Mouse (Mus musculus): ENCODE data around the gene Apc2. TPM values are rescaled to one million over a fixed set of nuclear protein-coding genes. Genes with fewer than 3 reads are reported as not detected.
"Not testable (repeated sequence)": the region's sequence is repeated elsewhere in the genome, so short reads cannot be mapped to it uniquely, and the experiment has no call there.

Gene Apc2
- polyA plus RNA-seq, 2 experiments from 2014 or later, result 0.82 TPM; not detected in 1

DNA sequence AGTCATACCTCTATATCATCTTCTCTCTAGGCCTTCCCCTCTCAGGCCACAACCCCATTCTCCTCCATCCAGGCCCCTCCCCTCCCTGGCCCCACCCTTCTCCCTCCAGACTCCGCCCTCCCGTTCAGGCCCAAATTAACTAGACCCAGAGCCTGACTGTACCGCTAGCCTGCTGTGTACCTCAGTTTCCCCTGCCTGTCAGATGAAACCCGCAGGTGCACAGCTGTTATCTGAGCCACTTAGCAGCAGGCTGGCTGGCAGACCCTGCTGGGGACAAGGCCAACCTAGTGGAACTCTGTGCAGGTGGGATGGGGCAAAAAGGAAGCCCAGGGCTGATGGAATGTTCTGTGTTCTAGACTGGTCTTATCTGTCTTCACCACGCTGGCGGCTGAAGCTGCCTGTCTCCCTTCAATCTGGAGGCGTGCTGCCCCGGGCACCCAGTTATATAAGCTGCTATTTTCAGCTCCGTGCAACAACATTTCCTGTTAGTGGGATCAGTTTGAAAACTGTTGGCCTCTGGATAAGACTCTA is 48.4 kb downstream of the Apc2 start:
- ATAC-seq, result no peak

DNA sequence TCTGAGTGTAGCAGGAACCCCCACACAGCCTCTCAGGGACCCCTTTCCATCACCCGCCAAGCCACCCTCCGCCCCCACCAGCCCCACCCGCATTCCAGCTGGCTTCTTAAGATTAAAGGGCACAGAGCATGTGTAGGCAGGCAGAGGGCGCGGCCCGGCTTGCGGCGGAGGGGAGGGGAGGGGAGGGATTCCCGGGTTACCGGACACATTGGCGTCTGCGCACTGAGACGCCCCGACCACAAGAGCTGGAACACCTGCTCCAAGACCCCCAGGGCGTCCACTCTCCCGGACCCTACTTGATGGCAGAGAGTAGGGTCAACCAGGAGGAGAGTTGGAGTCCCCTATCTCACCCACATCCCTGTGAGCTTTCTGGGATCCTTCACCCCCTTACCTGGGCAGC is 49.3 kb downstream of the Apc2 start:
- no peak for ATAC-seq

DNA sequence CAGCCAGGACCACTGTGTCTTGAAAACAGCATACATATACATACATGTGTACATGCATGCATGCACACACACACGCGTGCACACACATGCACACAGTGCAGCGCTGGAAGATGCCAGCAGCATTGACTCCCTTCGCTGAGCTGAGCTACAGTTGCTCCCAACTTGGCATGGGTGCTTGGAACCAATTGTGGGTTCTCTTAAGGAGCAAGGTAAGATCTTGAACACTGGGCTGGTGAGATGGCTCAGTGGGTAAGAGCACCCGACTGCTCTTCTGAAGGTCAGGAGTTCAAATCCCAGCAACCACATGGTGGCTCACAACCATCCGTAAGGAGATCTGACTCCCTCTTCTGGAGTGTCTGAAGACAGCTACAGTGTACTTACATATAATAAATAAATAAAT is 50.2 kb downstream of the Apc2 start:
- not testable (repeated sequence) for ATAC-seq

DNA sequence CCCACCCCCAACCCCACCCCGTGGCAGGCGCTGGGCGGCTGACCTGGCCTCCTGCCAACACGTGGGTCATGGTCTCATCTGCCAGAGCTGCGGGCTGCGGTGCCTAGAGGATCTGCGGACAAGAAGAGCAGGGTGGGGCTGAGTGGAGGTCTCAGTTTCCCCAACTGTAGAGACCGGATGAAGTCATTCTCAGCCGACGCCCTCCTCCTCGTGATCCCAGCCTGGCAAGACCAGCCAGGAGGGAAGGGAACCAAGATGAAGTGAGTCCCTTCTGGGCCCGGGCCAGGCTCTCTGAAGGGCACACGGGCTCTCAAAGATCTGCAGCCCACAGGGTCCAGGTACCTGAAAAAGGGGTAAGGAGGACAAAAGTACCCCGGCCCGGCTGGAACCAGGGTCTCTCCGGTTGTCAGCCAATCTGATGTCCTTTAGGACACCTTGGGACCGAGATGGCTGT is 51.8 kb downstream of the Apc2 start:
- no peak for ATAC-seq

DNA sequence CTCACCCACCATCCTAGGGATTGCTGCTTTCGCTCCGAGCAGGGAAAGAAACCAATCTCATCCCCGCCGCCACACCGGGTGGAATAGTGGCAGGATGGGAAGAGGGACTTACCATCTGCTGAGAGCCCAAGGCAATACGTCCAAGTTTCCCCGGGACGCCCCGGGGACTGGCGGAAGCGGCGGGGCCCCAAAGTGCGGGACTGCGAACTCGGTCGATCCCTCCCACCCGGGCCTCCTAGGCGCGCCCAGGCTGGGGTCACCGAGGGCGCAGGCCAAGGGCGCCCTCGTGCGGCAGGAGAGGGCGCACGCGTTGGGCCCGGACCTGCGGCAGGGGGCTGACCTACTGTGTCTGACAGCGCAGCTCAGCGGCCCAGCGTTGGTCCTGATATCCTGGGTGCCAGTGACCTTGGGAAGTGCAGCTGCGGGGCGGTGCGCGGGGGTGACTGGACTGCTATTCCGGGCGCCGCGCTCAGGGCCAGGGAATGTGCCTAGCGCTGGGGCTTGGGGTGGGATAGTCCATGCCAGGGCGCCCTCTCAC is 52.5 kb downstream of the Apc2 start, which contains the start of gene Adamtsl5:
Adamtsl5 (minus strand) TSS at position 169 of the 538 bp plus-strand sequence.
- peak; percentile 60 for ATAC-seq

DNA sequence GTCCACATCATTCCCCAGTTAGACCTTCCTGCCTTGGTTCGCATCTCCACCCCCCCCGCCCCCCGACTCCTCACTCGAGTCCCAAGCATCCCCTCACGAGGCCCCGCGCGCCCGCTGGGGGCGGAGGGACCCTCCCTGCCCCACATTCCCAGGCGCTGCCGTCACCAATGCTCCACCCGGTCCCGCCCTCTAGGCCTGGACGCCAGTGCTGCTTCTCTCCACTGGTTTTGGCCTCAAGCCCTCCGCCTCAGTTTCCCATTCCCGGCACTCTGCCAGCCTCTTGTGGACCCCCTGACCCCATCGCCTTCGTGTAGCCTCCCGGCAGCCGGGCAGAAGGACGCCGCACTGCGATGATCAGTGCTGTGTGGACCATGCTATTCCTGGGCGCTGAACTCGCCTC is 53.2 kb downstream of the Apc2 start:
- no peak for ATAC-seq

DNA sequence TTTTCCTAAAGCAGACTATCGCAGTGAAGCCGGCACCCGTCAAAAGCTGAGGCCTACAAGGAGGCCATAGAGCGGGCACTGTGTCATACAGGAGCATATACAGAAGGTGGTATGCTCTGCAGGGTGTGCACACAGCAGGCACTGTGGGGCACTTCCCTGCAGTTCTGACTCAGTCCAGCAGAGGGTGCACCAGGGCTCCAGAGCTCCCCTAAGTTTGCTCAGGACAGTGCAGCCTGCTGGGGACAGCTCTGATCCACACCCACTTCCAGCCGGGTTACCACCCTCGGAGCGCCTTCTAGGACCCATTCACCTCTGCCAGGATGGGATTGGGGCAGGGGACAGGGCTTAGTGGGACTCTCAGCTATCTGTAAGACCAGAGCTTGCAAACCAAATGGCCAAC is 54.5 kb downstream of the Apc2 start:
- peak; percentile 69 for ATAC-seq

DNA sequence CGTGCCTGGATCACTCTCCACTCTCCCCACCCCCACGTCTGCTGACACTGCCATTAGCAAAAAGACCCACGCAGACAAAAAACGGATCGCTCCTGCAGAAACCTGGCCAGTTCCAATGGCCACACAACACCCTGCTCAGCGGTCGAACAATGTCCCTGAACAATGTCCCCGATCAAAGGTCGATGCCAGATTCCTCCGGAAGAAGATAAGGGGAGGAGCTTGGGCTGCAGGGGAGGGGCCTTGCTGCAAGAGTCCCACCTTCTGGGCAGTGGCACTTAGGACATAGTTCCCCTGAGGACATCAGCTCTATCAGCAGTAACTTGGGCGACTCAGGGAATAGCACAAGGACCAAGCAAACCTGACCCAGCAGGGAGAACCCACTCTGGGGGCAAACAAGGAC is 56.1 kb downstream of the Apc2 start:
- no peak for ATAC-seq

DNA sequence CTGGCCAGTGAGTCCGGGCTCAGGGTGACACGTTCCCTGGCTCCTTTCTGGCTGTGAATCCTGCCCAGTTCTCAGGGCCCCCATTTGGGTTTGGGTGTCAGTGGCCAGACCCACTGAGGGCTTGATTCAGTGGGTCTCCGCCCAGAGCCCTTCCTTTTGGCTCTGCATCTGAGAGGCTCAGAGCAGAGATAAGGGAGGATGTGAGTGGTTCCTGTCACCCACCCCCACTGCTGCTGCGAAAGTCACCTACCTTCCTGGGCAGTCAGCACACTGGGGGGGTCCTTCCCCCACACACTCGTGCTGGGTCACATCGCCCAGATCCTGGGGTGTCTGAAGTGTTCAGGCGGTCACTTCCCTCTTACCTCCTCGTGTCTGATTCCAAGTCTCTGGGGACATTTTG is 57.0 kb downstream of the Apc2 start:
- ATAC-seq, result no peak

DNA sequence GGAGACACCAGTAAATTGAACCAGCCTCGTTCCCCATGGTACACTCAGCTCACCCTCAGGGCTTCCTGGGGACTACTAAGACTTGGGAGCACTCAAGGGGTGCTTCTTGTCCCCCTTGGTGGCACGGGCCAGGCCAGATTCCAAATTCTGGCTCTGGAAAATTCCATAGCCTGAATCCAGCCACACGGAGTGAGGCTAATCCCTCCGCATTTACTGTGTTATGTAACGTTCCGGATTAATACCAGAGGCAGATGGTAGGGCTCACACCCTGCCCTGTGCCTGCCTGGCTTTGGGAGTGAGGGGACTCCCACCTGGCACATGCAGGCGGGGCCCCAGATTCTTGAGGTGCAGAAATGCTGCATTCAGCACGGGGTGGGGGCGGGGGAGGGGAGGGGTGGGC is 59.7 kb downstream of the Apc2 start:
- ATAC-seq, result no peak

DNA sequence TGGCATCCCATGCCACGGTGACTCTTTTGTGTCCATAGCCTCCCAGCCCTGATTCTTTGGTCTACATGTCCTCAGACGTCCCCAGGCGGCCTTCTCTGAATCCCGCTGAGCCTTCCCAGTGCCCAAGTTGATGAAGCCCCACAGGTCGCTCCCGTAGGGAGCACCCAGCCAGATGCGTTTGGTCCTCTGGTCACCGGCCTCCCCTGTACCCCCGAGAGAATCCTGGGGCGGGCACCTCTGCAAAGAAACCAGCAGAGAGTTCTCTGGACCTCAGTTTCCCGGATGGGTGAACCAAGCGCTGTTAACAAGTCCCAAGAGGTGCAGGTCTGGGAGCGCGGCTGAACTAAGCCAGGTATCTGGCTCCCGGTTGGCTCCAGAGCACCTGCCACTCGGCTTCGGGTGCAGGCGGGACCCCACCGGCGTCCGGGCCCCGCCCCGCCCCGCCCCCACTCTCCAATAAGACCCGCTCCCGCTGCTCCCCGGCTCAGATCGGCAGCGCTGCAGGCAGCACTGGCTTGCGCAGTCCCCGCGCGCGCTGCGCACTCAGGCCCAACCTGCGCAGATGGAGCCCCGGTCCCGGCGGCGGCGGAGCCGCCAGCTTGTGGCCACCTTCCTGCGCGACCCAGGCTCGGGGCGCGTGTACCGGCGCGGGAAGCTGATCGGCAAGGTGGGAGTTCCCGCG is 60.4 kb downstream of the Apc2 start, which contains the start of gene Plk5:
Plk5 (plus strand) TSS at position 459 of the 682 bp plus-strand sequence.
- ATAC-seq, result no peak

DNA sequence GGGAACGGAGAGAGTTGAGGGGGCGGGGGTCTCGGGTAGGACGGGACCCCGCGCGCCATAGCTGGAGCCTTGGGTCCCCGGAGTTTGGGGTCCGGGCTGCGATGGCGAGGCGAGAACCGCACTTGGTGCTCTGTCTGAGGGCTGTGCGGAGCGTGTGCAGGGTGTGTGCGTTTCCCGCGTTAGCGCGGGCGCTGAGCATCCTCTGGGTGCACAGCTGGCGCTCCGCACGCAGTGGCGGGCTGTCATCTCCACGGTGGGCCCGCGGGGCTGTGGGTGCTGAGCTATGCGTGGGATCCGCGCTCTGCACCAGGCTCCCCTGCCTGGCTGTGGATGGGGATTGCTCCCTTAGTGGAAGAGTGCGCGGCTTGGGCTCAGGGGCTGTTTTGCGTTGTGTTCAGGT is 61.0 kb downstream of the Apc2 start:
- ATAC-seq, result no peak

DNA sequence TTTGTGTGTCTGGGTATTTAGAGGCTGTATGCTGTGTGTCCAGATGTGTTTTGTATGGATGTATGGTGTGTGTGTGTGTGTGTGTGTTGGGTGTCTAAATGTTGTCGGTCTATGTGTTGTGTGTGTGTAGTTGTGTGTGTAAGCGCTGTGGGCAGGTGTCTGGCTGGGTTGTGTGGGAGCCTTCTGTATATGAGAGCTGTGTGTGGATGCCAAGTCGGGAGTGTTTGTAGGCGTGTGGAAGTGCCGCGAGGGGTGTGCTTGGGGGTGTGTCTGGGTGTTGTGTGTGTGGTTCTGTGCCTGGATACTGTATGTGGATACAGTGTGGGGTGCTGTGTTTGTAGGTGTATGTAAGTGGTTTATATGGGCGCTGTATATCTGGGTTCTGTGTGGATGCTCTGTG is 61.6 kb downstream of the Apc2 start:
- no peak for ATAC-seq

DNA sequence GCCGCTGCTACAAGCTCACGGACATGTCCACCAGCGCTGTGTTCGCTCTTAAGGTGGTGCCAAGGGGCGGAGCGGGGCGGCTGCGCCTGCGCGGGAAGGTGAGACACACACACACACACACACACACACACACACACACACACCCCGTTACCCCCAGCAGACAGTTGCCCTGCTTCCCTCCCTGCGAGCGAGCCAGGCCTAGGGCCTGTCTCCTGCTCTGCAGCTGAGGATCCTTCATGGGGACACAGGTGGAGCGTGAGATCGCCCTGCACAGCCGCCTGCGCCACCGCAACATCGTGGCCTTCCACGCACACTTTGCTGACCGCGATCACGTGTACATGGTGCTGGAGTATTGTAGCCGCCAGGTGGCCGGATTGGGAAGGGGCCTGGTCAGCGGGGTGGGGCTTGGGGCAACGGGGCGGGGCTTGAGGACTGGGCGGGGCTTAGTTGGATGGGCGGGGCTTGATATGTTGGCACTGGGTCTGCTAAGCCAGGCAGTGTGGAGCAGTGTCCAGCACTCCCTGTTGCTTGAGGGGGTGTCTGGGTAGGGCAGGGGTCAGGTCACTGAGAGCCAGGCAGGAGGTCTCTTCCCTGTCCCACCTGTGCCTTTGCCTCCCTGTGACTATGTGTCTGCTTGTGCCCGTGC is 62.3 kb downstream of the Apc2 start:
- ATAC-seq, result no peak

DNA sequence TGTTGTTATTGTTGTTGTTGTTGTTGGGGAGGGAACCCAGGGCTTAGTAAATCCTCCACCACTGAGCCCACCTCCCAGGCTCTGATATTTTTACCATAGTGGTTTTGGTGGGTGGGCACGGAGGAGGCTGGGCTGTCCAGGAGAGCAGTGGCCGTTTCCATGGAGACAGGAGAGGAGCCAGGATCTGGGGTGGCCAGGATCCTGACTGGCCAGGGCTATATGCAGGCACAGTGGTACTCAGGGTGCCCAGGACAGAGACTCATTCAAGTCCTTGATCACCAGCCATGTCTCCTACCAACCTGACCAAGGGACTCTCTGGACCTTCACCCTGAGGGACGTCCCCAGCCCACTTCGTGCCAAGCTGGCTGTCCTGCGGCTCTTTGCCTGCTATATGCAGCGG is 68.0 kb downstream of the Apc2 start:
- no peak for ATAC-seq

DNA sequence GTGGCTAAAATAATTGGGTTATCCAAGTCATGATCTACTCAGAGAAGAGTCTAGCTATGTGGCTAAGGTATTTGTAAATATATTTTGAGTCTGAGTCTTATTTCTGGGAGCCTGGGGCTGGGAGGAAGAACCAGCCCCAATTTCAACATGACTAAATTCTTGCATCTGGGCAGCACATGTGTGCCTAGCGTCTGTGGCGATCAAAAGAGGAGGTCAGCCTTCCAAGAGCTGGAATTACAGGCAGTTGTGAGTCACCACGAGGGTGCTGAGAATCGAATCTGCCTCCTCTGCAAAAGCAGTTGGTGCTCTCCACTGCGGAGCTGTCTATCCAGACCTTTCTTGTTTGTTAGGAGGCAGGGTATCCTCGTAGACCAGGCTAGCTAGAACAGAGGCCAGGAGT is 70.0 kb downstream of the Apc2 start:
- ATAC-seq, result no peak

Other genes with a start within 250 kb of the Apc2 start
- 100 to 1,000 TPM; 346 to 370 TPM for gene Gpx4, start 248.8 kb upstream of the Apc2 start, polyA plus RNA-seq (2017; shearing (Covaris generic))
- gene Sbno2, start 190.4 kb upstream of the Apc2 start, polyA plus RNA-seq (2017; shearing (Covaris generic)), result 10 to 100 TPM; 26.8 to 32.5 TPM
- gene Stk11, start 180.2 kb upstream of the Apc2 start, polyA plus RNA-seq (2017; shearing (Covaris generic)), result 10 to 100 TPM; 22.1 to 25.4 TPM
- gene Atp5d, start 157.3 kb upstream of the Apc2 start, polyA plus RNA-seq (2017; shearing (Covaris generic)), result 100 to 1,000 TPM; 338 to 428 TPM
- under 1 TPM; 0.74 to 0.96 TPM for gene Cbarp, start 155.1 kb upstream of the Apc2 start, polyA plus RNA-seq (2017; shearing (Covaris generic))
- gene Midn, start 147.7 kb upstream of the Apc2 start, polyA plus RNA-seq (2017; shearing (Covaris generic)), result 1 to 10 TPM; 7.3 to 9.2 TPM
- 100 to 1,000 TPM; 132 to 177 TPM for gene Cirbp, start 130.0 kb upstream of the Apc2 start, polyA plus RNA-seq (2017; shearing (Covaris generic))
- 10 to 100 TPM; 18.0 to 22.7 TPM for gene 1600002K03Rik, start 123.0 kb upstream of the Apc2 start, polyA plus RNA-seq (2017; shearing (Covaris generic))
- gene Efna2, start 116.5 kb upstream of the Apc2 start, polyA plus RNA-seq (2017; shearing (Covaris generic)), result not detected
- gene Mum1, start 69.5 kb upstream of the Apc2 start, polyA plus RNA-seq (2017; shearing (Covaris generic)), result 10 to 100 TPM; 59.5 to 75.7 TPM
- gene Ndufs7, start 46.9 kb upstream of the Apc2 start, polyA plus RNA-seq (2017; shearing (Covaris generic)), result 100 to 1,000 TPM; 205 to 250 TPM
- under 1 TPM in 1 of 2 experiments, not detected in 1; 0.34 TPM for gene Gamt, start 35.0 kb upstream of the Apc2 start, polyA plus RNA-seq (2017; shearing (Covaris generic))
- 10 to 100 TPM; 15.4 to 19.6 TPM for gene Dazap1, start 34.5 kb upstream of the Apc2 start, polyA plus RNA-seq (2017; shearing (Covaris generic))
- 1,000 to 10,000 TPM; 1,256 to 1,612 TPM for gene Rps15, start 3.5 kb upstream of the Apc2 start, polyA plus RNA-seq (2017; shearing (Covaris generic))
- gene 2310011J03Rik, start 24.6 kb downstream of the Apc2 start, polyA plus RNA-seq (2017; shearing (Covaris generic)), result 10 to 100 TPM; 44.0 to 54.5 TPM
- gene Pcsk4, start 33.5 kb downstream of the Apc2 start, polyA plus RNA-seq (2017; shearing (Covaris generic)), result 10 to 100 TPM in 1 of 2 experiments, 1 to 10 TPM in 1; 6.7 to 11.9 TPM
- gene Reep6, start 34.0 kb downstream of the Apc2 start, polyA plus RNA-seq (2017; shearing (Covaris generic)), result not detected
- gene Adamtsl5, start 52.4 kb downstream of the Apc2 start, polyA plus RNA-seq (2017; shearing (Covaris generic)), result not detected
- gene Plk5, start 60.5 kb downstream of the Apc2 start, polyA plus RNA-seq (2017; shearing (Covaris generic)), result not detected
- gene Mex3d, start 91.7 kb downstream of the Apc2 start, polyA plus RNA-seq (2017; shearing (Covaris generic)), result 1 to 10 TPM in 1 of 2 experiments, under 1 TPM in 1; 0.62 to 1.2 TPM
- gene Mbd3, start 103.6 kb downstream of the Apc2 start, polyA plus RNA-seq (2017; shearing (Covaris generic)), result 10 to 100 TPM; 23.6 to 32.0 TPM
- gene Uqcr11, start 110.9 kb downstream of the Apc2 start, polyA plus RNA-seq (2017; shearing (Covaris generic)), result 100 to 1,000 TPM; 327 to 363 TPM
- gene Tcf3, start 137.7 kb downstream of the Apc2 start, polyA plus RNA-seq (2017; shearing (Covaris generic)), result 10 to 100 TPM in 1 of 2 experiments, 1 to 10 TPM in 1; 9.3 to 10.7 TPM
- gene Onecut3, start 198.9 kb downstream of the Apc2 start, polyA plus RNA-seq (2017; shearing (Covaris generic)), result not detected
- gene Atp8b3, start 243.1 kb downstream of the Apc2 start, polyA plus RNA-seq (2017; shearing (Covaris generic)), result not detected

Data from activated CD4-positive, CD25-positive, alpha-beta regulatory T cell, adult 4 months (primary cell).